Mouse (Mus musculus) inflammation-experienced regulatory T-cells, adult 16 weeks (primary cell): ENCODE measurements around the gene Asb4. TPM values are rescaled to one million over a fixed set of nuclear protein-coding genes. Genes with fewer than 3 reads are reported as not detected.

Experiments used
- polyA plus RNA-seq: library from polyadenylated mRNA; unstranded; fragments of 100-300 nt; shearing (Covaris generic); gene quantifications from one replicate; pipeline ENCODE4 v1.2.1, GENCODE M21; 2017

Gene Asb4
- not detected for polyA plus RNA-seq

DNA sequence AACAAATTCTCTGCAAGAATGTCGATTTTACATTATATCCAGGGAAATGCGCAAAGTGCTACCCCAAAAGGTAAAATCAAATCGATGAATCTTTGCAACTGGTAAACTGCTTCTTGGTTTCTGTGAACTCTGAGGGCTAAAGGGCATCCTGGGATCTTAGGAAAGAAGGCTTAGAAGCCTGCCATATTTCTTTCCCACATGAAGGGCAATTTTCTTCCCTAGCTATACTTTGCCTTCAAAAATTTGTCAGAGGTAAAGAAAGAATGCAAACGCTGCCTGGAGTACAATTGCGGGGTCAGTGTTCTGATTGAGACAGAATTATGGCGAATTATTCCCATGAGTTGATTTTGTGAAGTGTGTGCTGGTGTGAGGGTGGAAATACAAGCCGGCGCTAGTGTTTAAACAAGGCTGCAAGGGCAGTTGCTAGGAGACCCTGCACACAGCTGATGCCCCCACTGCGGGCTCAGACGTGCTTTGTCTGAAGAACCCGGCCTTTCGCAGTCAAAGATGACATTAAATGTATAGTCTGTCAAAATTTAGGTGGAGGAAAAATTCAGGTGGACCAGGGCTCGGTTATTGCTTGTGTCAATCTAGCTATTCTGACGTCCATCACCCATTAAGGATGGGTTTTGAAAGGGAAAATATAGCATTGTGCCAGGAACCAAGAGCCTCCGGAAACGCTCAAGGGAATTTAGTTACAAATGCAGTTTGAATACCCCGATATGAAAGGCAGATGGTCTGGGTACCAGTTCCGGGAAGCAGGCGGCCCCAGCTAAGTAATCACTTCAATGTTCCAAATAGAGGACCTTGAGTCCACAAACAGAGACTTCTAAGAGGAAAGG, at the start of gene Asb4:
Gene Asb4 (plus strand): TSS at position 51 of the 842 bp plus-strand sequence.

Other genes with a start within 250 kb of the Asb4 start
- not detected for gene Pon1, start 189.4 kb upstream of the Asb4 start, polyA plus RNA-seq
- 18.3 TPM for gene Pon3, start 127.1 kb upstream of the Asb4 start, polyA plus RNA-seq
- gene Pon2, start 84.9 kb upstream of the Asb4 start, polyA plus RNA-seq, result 105 TPM
- not detected for gene Pdk4, start 112.9 kb downstream of the Asb4 start, polyA plus RNA-seq